Comparison of ENCODE assay signal across 29 mouse cellular contexts in the genomic region with DNA sequence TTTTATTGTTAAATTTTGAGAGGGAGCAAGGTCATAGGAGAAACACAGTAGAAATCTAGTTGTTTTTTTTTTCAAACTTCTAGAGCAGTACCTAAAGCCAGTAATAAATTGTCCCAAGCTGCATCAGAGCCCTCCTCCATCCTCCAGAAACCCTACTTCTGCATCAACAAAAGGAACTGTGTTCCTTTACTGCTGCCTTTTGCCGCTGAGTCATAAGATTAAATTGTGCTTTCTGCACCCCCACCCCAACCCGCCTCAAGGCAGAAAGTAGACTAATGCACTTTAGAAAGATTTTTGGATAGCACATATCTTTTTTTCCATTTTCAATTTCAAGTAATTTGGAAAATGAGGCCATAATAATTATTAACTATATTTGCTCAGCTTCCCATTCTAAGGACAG. TPM values are rescaled to one million over a fixed set of nuclear protein-coding genes. Genes with fewer than 3 reads are reported as not detected.
"Had no signal": no experiment of that assay in that cellular context is flagged by ENCODE, and none has a peak within 500 bp of the region (broad histone marks: within the 10 kb centered on the region; RNA-seq: fewer than 3 reads in every experiment).

No protein-coding gene starts in this region.

- H3K4me2 ChIP-seq: embryonic facial prominence, embryonic 12.5 days; embryonic facial prominence, embryonic 13.5 days; embryonic facial prominence, embryonic 15.5 days; forebrain, embryonic 12.5 days; forebrain, embryonic 13.5 days; forebrain, embryonic 15.5 days; heart, embryonic 11.5 days; heart, embryonic 12.5 days had no signal

- H3K4me3 ChIP-seq: embryonic facial prominence, embryonic 10.5 days; embryonic facial prominence, embryonic 12.5 days; embryonic facial prominence, embryonic 13.5 days; embryonic facial prominence, embryonic 15.5 days; erythroblast, embryonic 14.5 days; forebrain, embryonic 10.5 days; forebrain, embryonic 12.5 days; forebrain, embryonic 13.5 days; forebrain, embryonic 15.5 days; gastrocnemius, adult 2 months; heart, adult 2 months; heart, embryonic 10.5 days; heart, embryonic 12.5 days had no signal

- ATAC-seq: forebrain, embryonic 13.5 days; forebrain, embryonic 14.5 days; forebrain, embryonic 15.5 days; forebrain, embryonic 16.5 days; forebrain, postnatal 0 days had no signal

- H3K36me3 ChIP-seq: embryonic facial prominence, embryonic 10.5 days; embryonic facial prominence, embryonic 12.5 days; embryonic facial prominence, embryonic 13.5 days; embryonic facial prominence, embryonic 15.5 days; forebrain, embryonic 10.5 days; forebrain, embryonic 12.5 days; forebrain, embryonic 15.5 days; heart, embryonic 10.5 days; heart, embryonic 12.5 days had no signal

- H3K27ac ChIP-seq: embryonic facial prominence, embryonic 10.5 days; embryonic facial prominence, embryonic 12.5 days; embryonic facial prominence, embryonic 13.5 days; embryonic facial prominence, embryonic 15.5 days; forebrain, embryonic 10.5 days; forebrain, embryonic 12.5 days; forebrain, embryonic 13.5 days; forebrain, embryonic 15.5 days; gastrocnemius, adult 2 months; heart, adult 2 months; heart, embryonic 10.5 days had no signal

- H3K4me1 ChIP-seq: embryonic facial prominence, embryonic 10.5 days; embryonic facial prominence, embryonic 12.5 days; embryonic facial prominence, embryonic 13.5 days; embryonic facial prominence, embryonic 15.5 days; forebrain, embryonic 12.5 days; heart, embryonic 10.5 days; heart, embryonic 12.5 days had no signal

- H3K9ac ChIP-seq: embryonic facial prominence, embryonic 12.5 days; embryonic facial prominence, embryonic 13.5 days; embryonic facial prominence, embryonic 15.5 days; forebrain, embryonic 12.5 days; forebrain, embryonic 13.5 days; forebrain, embryonic 15.5 days; forebrain, postnatal 0 days; heart, embryonic 12.5 days had no signal

- H3K9me3 ChIP-seq: embryonic facial prominence, embryonic 10.5 days; embryonic facial prominence, embryonic 12.5 days; embryonic facial prominence, embryonic 13.5 days; embryonic facial prominence, embryonic 15.5 days; forebrain, embryonic 10.5 days; forebrain, embryonic 12.5 days; forebrain, embryonic 13.5 days; forebrain, embryonic 15.5 days; heart, embryonic 10.5 days; heart, embryonic 12.5 days had no signal

- H3K27me3 ChIP-seq: embryonic facial prominence, embryonic 12.5 days; embryonic facial prominence, embryonic 13.5 days; embryonic facial prominence, embryonic 15.5 days; forebrain, embryonic 12.5 days; forebrain, embryonic 13.5 days; forebrain, embryonic 15.5 days; heart, embryonic 12.5 days had no signal

- DNase-seq: cerebellum, postnatal 10 days; cerebellum, postnatal 14 days; cerebellum, postnatal 25 days; embryo, embryonic 11 days; forebrain, postnatal 0 days; gastrocnemius, adult 2 months; gastrocnemius, postnatal 10 days; gastrocnemius, postnatal 14 days; gastrocnemius, postnatal 25 days; gastrocnemius, postnatal 36 days; heart, adult 11 months; heart, adult 18-20 months; heart, adult 2 months had no signal

RNA-seq across cellular contexts. Expression of a gene that starts 15.1 kb away (rescaled TPM):
- total RNA-seq: common myeloid progenitor, adult 5-6 weeks; granulocyte monocyte progenitor cell, adult 5-6 weeks had no signal
- polyA plus RNA-seq: erythroblast, embryonic 14.5 days had no signal
